Mouse (Mus musculus): ENCODE data around the gene Vti1a. TPM values are rescaled to one million over a fixed set of nuclear protein-coding genes. Genes with fewer than 3 reads are reported as not detected.
A peak's percentile ranks its signal among the peaks of the same experiment; 100 is the strongest.

Gene Vti1a
- total RNA-seq, 2 experiments from 2014 or later, result 48.1 to 54.4 TPM

DNA sequence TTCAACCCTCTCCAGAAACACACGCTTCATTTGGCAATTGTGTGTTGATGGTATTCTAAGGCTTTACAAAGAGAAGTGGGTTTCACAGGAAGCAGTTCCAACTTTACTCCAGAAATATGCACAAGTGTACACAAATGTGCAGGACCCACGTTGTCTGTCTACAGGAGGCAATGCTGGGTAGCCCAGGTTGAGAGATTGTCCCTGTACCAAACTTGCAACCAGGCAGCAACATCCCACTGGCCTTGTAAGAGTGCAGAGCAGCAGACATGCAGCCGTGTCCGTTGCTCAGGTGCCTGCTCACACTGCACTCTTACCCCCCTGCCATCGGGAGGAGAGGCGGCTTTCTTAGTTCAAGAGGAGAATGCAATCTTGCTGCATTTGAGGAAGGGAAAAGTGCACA, 133.4 kb downstream of the Vti1a start:
- DNase-seq (ENCODE audit: low spot score in 2 of 2), result no peak

DNA sequence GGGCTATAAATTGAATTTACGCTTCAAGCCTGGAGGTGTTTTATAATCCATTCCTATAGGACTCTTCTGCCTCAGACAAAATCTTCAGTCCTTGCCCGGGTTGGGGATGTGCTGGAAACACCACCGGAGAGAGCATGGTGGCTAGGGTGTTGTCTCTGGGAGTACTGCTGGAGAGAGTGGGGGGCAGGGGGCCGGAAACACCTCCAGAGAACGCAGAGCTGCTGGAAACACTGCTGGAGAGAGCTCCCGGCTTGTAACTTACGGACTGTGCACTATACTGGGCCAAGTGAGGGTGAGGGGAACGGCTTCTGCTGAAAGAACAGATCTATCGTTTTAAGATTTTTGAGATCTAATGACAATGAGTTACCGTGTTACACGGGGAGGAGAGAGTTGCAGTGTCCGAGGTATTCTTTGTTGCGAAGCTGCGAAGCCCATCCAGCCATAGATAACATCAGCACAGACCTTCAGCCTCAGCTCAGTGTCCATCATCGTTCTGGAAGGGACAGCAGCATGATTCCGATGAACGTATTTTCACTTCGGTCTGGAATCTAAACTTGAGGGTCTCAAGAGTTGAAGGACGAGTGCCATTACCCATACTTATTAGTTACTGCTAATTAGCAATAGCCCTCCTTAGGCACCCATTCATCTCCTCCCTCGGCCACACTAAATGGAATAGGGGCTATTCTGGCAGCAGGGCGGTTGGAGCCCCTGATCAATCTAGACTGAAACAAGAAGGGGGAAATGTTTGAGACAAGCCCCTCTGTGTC, 140.4 kb downstream of the Vti1a start:
- no peak for DNase-seq (ENCODE audit: low spot score in 2 of 2)

DNA sequence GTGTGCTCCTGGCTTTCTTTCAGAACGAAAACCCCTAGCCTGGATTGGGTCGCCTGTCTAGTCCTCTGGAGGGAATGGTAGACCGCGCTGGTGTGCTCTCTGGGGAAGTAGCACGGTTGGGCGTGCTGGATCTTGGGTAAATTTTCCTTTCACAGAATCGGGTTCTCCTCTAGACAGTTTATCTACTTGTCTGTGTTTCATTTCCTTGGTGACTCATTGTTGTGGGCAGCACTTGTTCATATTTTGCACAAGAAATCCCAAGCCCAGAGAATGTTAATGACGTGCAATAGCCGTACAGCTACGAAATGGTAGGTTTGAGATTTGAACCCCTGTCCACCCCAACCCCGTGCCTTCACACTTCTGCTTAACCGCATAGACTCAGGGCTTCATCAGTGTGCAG, 145.9 kb downstream of the Vti1a start:
- DNase-seq (ENCODE audit: low spot score in 2 of 2), result no peak

DNA sequence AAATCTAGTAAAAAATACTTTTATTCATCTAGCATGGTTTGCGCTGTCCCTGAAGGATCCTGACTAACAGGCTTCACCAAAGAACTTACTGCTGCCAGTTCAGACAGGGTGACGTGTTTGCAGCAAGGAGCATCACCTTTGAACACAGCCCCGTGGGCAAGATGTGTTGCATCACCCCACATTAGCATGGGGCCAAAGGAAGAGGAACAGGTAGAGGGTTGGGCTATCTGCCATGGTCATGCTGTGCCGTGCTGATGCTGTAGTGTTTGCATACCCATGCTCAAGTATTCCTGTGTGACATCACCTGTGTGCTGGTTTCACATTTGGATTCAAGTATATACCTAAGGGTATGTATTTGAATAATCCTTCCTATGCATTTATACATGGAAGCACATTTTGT, 147.6 kb downstream of the Vti1a start:
- no peak for DNase-seq (ENCODE audit: low spot score in 2 of 2)

DNA sequence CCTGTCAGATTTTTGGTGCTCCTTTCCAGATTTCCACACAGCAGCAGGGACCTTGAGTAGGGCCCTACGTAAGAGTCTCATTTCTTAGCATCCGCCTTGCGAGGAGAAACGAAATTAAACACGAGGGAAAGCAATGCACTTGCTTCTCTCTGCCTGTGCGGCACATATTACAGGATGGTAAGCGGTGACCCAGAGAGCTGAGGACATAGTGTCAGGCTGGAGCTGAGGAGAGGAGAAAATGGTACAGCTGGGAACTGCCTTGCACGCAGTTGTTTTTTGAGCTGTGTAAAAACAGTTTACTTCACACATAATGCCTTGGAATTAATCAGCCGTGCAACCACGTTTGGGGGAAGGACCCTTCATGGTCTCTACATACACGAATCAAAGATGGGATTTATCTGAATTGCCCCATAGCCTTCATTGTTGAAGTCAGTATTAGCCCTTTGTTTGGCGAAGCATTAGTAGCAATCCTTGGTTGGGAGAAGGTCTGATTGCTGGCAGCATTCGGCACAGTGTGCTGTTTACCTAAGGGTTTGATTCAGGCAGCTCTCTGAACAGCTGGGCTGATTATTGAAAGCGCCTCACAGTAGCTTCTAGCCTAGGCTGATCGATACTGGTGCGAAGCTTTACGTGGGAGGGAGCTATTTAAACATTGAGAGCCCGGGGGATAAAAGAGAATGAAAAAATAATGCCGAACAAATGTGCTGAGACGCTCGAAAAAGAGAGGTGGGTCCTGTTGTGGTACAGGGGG, 153.4 kb downstream of the Vti1a start:
- DNase-seq (ENCODE audit: low spot score in 2 of 2), result no peak

DNA sequence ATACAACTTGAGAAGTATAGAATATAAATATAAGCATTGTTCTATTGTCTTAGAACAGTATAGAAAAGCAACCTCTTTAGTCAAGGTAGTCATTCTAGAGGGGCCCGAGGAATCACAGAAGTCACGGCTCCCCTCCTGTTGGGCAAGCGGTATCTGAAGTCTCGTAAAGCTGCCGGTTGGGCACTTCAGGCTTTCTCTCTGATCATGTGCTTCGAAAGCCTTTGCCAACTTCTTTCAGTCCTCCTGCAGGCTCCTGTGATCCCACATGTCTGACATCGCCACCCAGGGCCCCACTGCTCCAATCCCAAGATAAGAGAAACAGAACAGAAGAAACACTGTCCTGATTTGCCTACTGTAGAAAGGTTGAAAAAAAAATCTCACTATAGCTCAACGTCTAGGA, 156.5 kb downstream of the Vti1a start:
- no peak for DNase-seq (ENCODE audit: low spot score in 2 of 2)

DNA sequence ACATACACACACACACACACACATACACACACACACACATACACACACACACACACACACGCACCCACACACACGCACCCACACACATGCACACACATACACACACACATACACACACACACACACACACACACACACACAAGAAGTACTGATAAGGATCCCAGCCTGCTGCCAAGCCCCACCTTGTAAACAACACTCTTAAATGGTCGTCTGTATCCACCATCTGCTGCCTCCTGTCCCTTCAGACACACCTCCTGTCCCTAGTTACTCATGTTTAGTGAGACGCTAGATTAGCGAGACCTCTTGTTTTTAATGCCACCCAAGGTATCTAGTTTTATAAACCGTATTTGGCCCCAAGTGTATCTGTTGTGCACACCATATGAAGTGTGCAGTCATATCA, 158.1 kb downstream of the Vti1a start:
- DNase-seq (ENCODE audit: low spot score in 2 of 2), result no peak

DNA sequence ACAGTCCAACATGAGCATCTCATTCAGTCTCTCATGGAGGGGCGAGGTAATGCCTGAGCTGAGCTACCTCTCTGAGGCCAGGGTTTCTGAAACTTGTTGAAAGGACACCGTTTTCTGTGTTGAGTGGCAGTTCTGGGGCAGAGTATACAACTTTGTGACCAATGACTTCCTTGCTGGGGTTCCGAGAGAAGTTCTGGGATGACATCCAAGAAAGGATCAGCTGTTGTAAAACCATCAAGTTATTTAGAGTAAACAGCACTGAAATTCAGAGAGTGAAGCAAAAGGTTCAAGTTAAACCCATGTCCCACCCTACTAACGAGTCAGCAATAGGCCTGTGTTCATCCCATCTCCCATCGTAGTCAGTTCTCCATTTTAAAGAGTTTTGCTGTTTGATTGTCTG, 164.4 kb downstream of the Vti1a start:
- no peak for DNase-seq (ENCODE audit: low spot score in 2 of 2)

DNA sequence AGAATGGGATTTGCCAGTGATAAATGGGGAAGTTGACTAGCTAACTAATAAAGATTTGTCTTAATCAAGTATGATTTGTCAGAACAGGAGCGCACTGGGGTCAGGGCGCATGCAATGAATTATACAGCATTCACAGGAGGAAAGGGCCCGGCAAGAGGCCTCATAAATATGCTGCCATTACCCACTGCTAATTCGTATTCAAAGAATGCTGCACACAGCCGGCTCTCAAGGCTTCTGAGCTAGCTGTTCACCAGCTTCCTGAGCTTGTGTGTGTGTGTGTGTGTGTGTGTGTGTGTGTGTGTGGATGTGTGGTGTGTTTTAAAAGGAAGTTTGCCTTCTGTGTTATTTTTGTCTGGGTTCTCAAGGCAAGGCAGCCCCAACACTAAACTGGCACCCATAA, 165.2 kb downstream of the Vti1a start:
- no peak for DNase-seq (ENCODE audit: low spot score in 2 of 2)

DNA sequence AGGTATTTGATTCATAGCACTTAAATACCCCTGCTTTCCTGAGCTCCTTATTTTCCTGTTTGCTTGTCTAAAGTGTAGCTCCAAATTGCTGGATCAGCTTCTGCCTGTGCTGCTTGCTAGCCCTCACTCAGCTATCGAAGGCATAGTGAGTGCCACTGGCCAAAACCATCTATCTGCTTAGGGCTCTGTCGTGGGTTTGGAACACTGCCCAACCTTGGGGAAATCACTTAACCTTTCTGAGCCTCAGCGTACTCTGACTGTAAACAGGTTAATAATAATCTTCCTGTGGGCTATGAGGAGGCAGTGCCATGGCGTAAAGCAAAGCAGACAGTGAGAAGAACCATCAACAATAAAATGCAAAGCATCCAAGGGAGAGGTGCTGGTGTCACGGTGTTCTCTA, 167.4 kb downstream of the Vti1a start:
- DNase-seq (ENCODE audit: low spot score in 2 of 2), result no peak

DNA sequence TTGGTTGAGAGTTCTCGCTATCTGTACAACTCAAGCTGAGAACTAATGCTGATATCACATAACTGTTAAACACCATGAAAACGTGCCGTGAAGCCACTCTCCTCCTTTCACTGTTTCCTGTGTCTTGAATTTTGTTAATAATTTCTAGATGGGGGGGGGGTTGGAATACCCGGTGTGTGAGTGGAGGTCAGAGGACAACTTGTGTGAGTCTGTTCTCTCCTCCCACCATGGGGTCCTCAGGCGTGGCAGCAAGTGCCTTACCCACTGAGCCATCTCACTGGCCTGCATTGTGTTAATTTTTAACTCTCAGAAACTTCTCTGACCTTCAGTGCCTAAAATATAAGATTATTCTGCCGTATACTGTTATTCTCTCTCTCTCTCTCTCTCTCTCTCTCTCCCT, 168.5 kb downstream of the Vti1a start:
- DNase-seq (ENCODE audit: low spot score in 2 of 2), result no peak

DNA sequence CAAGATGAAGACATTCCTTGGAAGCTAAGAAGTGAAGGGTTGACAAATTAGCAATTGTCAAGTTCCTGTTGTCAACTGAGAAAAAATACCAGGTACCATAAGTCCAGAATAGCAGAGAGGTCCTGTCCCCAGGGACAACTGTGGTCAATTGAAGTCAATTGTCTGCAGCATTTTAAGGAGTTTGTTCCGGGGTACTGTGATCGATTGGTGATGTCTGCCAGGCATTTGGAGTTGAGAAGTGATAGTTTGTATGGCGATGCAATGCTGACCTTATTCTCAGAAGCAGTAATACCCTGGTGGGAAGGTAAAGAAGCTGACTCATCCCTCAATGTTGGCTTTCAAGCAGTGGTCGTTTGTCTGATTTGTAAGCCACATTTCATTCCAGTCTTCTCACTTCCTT, 170.4 kb downstream of the Vti1a start:
- DNase-seq (ENCODE audit: low spot score in 2 of 2), result no peak

DNA sequence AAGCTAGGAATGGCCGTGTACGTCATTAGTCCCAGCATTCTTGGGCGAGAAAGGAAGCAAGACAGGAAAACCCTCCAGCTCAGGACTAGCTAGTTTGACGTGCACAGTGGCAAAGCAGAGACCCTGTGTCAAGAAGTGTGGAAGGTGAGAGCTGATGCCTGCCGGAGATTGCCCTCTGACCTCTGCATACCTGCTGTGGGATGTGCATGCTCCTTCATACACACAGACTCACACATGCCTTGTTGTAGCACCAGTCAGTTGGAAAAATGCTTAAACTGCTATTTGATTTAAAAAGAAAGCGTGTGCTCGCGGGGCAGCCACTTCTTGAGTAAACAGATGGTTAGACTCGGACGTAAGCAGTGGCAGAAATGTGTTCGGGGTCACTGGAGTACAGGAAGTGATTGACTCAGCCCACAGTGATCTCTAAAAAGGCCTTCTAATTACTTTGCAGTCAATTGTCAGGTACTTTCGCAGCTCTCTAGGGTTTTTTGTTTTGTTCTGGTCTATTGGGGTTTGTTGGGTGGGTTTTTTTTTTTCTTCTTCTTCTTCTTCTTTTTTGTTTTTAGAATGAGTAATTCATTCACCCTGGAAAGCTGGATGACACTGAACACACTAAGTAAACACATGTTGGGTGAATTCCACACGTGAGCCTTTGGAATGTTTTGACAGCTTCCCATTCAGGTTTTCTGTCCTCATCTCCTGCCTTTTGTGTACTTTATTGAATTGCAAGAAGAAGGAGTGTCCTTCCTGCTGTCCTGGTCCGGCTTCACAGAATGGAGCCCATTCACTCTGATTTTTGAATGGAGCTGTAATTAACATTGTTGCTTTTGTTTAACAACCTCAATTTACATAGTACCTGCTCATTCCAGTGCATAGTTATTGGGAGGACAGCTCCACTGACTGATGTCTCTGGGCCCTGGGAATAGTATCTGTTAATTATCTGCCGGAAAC, 175.3 kb downstream of the Vti1a start:
- DNase-seq (ENCODE audit: low spot score in 2 of 2), result no peak

DNA sequence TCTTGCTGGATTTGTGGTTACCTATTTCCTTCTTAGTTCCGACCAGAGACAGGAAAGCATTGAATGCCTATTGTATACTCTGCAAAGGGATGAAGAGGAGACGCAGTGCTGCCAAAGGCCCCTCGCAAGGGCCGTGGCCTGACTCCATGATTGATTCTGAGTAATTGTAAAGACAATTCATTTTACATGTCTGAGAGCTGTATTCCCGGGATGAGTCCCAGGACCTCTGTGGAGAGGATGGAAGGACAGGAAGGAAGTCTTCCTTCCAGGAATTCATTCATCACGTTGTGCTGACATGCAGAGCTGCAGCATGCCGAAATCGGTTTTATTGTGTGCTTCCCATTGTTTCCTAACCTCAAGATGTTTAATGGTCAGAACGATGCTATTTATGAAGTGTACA, 180.2 kb downstream of the Vti1a start:
- DNase-seq (ENCODE audit: low spot score in 2 of 2), result no peak

DNA sequence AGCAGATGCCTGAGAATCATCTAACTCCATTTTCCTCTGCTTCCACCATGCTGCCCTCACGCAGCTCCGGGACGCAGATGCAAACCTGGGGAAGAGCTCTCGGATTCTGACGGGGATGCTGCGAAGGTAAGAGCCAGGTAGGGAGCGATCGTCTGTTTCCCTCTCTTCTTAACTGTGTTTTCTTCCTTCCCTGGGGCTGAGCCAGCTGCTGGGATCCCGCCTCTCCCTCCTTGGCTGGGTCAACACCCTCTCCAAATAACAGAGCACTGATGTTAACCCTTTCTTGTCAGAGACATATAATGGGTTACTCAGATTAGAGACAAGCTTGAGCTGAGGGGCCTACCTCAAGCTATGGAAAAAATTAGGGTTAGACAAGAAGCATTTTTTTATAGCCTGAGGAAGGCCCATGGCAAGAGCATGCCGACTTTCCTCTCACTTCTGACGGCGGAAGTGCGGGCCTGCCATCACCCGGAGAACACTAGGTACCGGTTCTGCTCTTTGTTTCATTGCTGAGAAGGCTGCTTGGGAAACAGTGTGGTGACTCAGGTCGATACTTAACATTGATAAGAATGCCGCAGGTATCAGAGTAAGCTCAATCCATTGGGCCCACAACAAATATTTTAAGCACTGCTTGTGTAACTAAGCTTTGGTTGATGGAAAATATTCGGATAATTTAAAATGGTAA, 183.2 kb downstream of the Vti1a start:
- no peak for DNase-seq (ENCODE audit: low spot score in 2 of 2)

DNA sequence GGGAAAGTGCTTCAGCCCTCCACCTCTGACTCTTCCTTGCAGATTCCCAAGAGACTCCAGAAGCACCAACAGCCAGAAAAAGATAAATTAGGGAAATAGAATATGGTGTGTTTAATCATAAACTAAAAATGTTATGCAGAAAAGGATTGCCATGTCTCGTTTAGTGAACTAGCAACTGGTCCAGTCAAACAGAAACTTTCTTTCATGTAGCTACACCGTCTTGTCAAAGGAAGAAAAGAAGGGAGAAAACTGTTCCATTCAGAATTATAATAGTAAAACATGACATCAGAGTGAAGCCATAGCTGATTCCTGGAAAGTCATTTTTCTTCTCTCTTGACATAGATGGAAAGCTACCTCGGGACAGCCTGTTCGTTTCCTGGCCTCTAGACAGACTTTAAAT, 185.9 kb downstream of the Vti1a start:
- no peak for DNase-seq (ENCODE audit: low spot score in 2 of 2)

DNA sequence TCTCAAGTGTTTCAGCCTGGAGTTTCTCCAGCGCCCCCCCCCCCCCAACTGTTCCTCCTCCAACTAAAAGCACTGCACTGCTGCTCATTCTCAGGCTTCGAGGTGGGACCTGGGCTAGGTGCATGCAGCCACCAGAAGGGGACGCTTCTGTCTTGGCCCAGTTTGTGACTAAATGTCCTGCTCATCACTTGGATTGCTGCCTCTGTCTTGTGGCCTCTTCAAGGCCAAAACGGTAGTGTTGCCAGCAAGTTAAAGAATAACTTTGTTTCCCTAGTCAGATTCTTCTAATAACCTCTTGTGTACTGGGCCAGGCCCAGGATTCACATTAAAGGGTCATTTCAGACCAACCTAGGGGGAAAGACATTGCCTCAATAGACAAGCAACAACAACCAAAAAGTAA, 187.7 kb downstream of the Vti1a start:
- no peak for DNase-seq (ENCODE audit: low spot score in 2 of 2)

DNA sequence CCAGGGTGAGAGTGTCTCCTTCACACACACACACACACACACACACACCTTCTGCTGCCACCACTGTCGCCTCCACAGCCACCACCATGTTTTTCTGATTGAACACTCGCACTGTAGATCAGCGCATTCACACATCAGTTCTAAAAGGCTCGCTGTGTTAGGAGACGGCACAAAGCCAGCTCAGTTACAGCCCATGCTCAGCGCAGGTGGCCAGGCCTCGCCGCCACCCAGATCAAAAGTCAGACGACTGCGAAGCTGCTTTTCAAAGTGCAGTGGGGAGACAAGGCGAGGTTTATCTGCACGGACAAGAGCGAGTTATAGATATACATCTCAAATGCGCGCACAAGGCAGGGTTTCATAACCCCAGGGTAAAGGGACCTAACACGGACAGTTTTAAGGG, 191.7 kb downstream of the Vti1a start:
- peak in 1 of 2 experiments; percentile 33 for DNase-seq (ENCODE audit: low spot score in 2 of 2)

DNA sequence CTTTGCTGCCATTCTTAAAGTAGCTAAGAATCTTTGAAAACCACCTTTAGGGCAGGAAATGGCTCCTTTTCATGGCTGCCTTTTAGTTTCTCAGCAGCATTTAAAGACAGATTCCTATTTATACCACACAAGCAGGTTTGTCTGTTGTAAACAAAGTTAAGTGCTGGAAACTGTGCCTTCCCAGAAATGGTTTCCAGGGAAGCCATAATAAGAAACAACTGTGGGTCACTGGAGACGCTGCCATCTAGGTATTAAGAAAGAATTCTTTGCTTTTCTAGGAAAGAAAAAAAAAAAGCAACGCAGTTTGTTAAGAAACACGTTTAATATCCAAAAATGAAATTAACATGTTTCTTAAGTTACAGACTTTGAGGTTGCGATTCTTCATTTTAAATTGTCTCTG, 192.1 kb downstream of the Vti1a start:
- DNase-seq (ENCODE audit: low spot score in 2 of 2), result no peak

DNA sequence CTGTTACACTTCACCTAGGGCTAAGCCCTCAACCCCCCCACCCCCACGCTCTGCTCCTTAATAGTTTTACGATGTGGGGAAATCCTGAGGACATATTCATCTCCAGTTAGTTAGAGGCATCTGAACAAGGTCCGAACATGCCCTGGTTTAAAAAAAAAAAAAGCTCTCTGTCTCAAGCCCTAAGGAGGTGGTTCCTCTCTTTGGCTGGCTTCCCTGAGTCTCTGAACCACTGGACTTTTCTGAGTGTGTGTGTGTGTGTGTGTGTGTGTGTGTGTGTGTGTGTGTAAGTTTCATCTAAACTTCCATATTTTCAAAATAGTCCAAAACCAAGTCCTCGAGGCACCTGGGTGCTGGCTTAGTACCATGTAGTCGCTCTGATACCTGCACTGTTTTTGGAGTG, 192.9 kb downstream of the Vti1a start:
- no peak for DNase-seq (ENCODE audit: low spot score in 2 of 2)

DNA sequence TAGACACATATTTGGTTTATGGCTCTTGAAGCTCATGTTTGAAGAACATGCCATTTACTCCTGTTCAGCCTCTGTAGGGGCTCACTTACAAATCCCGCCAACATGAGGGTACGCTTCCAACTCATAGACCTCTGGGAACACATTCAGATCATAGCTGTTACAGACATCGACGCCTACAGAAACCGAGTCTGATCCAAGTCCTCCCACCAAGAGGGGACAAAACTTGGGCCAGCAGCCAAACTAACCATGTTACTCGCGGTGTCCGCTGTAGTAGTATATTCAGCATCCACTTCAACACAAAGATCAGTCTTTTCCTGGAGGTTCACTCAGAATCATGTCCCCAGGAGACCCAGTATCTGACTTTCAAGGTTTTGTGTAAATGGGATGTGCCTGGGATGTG, 193.5 kb downstream of the Vti1a start:
- peak in 1 of 2 experiments; percentile 22 for DNase-seq (ENCODE audit: low spot score in 2 of 2)
